Mouse (Mus musculus) left cerebral cortex, adult 11 months (tissue): ENCODE measurements around the gene Ankrd60.

Experiments
- DNase-seq: peaks from one replicate; pipeline ENCODE4 v3.0.0; 2022; ENCODE audit warnings: low spot score

Gene Ankrd60

GRCm38 (mm10) chr2:173577669-173578557 is at the start of gene Ankrd60:
Ankrd60 (minus strand) TSS chr2:173578365.
- no peak for DNase-seq

GRCm38 (mm10) chr2:173625786-173626185 is 47.6 kb upstream of the Ankrd60 start:
- no peak for DNase-seq

- DNase-seq = no peak
These were observed 46.5 kb upstream of the Ankrd60 start for GRCm38 (mm10) chr2:173624667-173625066.

- no peak for DNase-seq
These were observed 44.0 kb upstream of the Ankrd60 start for GRCm38 (mm10) chr2:173622173-173622601.

GRCm38 (mm10) chr2:173620645-173621044 is 42.5 kb upstream of the Ankrd60 start:
- DNase-seq = no peak

GRCm38 (mm10) chr2:173619132-173619531 is 41.0 kb upstream of the Ankrd60 start:
- no peak for DNase-seq

- no peak for DNase-seq
These were observed 38.0 kb upstream of the Ankrd60 start for GRCm38 (mm10) chr2:173616156-173616555.

- no peak for DNase-seq
These were observed 37.4 kb upstream of the Ankrd60 start for GRCm38 (mm10) chr2:173615378-173616081.

GRCm38 (mm10) chr2:173608020-173608958 is 30.1 kb upstream of the Ankrd60 start:
- DNase-seq = no peak

- no peak for DNase-seq
These were observed 28.2 kb upstream of the Ankrd60 start for GRCm38 (mm10) chr2:173606415-173606804.

GRCm38 (mm10) chr2:173605713-173606414 is 27.7 kb upstream of the Ankrd60 start:
- DNase-seq = no peak

GRCm38 (mm10) chr2:173601861-173602260 is 23.7 kb upstream of the Ankrd60 start:
- DNase-seq = no peak

- DNase-seq = no peak
These were observed 17.2 kb upstream of the Ankrd60 start for GRCm38 (mm10) chr2:173595374-173595781.

- no peak for DNase-seq
These were observed 16.3 kb upstream of the Ankrd60 start for GRCm38 (mm10) chr2:173594313-173595063.

GRCm38 (mm10) chr2:173593841-173594240 is 15.7 kb upstream of the Ankrd60 start:
- no peak for DNase-seq

GRCm38 (mm10) chr2:173592781-173593180 is 14.6 kb upstream of the Ankrd60 start:
- DNase-seq = no peak

GRCm38 (mm10) chr2:173587411-173587810 is 9.2 kb upstream of the Ankrd60 start:
- no peak for DNase-seq

GRCm38 (mm10) chr2:173586118-173586968 is 8.2 kb upstream of the Ankrd60 start:
- DNase-seq = no peak

GRCm38 (mm10) chr2:173585387-173586117 is 7.4 kb upstream of the Ankrd60 start:
- no peak for DNase-seq
